8 mouse cellular contexts compared by ENCODE assay signal in the genomic region with DNA sequence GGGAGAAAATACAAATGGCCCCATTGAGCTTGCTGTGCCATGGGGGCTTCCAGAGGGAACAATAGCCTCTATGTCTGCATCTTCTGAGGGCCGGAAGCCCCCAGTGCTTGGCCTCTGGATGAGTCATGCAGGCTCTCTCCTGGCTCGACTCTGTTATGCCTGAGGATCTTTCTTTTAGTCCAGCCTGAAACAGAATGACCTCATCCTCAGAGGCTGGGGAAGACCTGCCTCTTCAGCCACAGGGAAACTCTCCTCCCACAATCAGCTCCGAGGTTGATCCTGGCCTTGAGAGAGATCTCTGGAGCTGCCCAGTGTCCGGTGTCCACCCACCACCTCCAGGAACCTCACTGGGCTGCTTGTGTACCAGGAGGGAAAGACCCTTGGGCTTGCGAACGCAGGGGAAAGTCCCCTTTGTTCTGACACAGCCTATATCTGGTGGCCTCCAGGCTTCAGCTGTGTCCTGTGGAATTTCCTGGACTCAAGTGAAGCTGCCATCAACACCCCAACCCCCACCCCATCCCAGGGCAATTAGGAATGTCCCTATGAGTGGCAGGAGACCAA.
DNase-seq lines count a peak whose midpoint lies in the region; ATAC-seq and TF ChIP-seq lines count a peak whose summit lies in the region.

No protein-coding gene starts in this region.

- peak overlapping the region; percentile 68 for H3K27ac ChIP-seq in heart, adult 2 months
- H3K27ac ChIP-seq in kidney, embryonic 15.5 days: peak overlapping the region; percentile 77

- H3K79me3 ChIP-seq in C2C12 (ENCODE audit: low read depth): no peaks in the 10 kb centered on the region

- no peak for TF ChIP-seq POLR2A in heart, adult 2 months (IDR thresholded peaks at IDR 0.05; ENCODE audit: insufficient read depth, low read depth, low read length)

- H3K9me3 ChIP-seq in kidney, embryonic 15.5 days (replicated peaks): no peaks in the 10 kb centered on the region

- no peak for TF ChIP-seq CTCF in C2C12 (IDR thresholded peaks at IDR 0.05; ENCODE audit: control insufficient read depth, insufficient read depth, insufficient read length)
- TF ChIP-seq CTCF in heart, adult 2 months (IDR thresholded peaks at IDR 0.05): no peak

- peaks cover 16% of the 10 kb centered on the region for H3K4me1 ChIP-seq in heart, adult 2 months (ENCODE audit: control insufficient read depth, insufficient read depth, low read length)
- H3K4me1 ChIP-seq in kidney, embryonic 15.5 days: peaks cover 12% of the 10 kb centered on the region

- no peaks in the 10 kb centered on the region for H3K79me2 ChIP-seq in C2C12 (ENCODE audit: control insufficient read depth, insufficient read depth)
- no peaks in the 10 kb centered on the region for H3K79me2 ChIP-seq in heart, adult 2 months (replicated peaks; ENCODE audit: control insufficient read depth, insufficient read depth, low read length)

- H3K4me3 ChIP-seq in C2C12 (ENCODE audit: insufficient read depth, poor library complexity, severe bottlenecking): no peak overlapping the region
- no peak overlapping the region for H3K4me3 ChIP-seq in heart, adult 2 months
- no peak overlapping the region for H3K4me3 ChIP-seq in kidney, embryonic 15.5 days (replicated peaks)

- peak; percentile 77 for ATAC-seq in kidney, embryonic 15.5 days (replicated peaks; ENCODE audit: low FRiP score)
- no peak for ATAC-seq in megakaryocyte-erythroid progenitor cell, adult 5-6 weeks (replicated peaks; ENCODE audit: low FRiP score, low TSS enrichment, poor library complexity, severe bottlenecking)

- no peaks in the 10 kb centered on the region for H3K27me3 ChIP-seq in C2C12 (ENCODE audit: control insufficient read depth, insufficient read depth, insufficient read length)
- H3K27me3 ChIP-seq in heart, adult 2 months (ENCODE audit: control insufficient read depth, insufficient read depth, low read length): no peaks in the 10 kb centered on the region
- H3K27me3 ChIP-seq in kidney, embryonic 15.5 days: no peaks in the 10 kb centered on the region

- intact Hi-C loops in heart, adult 2 months (cut with DNase I): loop anchor here (2.0 to 5.0 kb wide), 3 partner anchors 30 to 59 kb away; no protein-coding TSS in a partner anchor

- no peak overlapping the region for H3K9ac ChIP-seq in heart, adult 2 months (ENCODE audit: low read depth, low read length)
- no peak overlapping the region for H3K9ac ChIP-seq in kidney, embryonic 15.5 days

- WGBS in heart, adult 2 months: 21% methylated on average over 6 of the region's 6 CpGs
- WGBS in kidney, embryonic 15.5 days: 55% methylated on average over 6 of the region's 6 CpGs

- TF ChIP-seq EP300 in heart, adult 2 months (IDR thresholded peaks at IDR 0.05; ENCODE audit: insufficient read depth, low read depth, low read length): 0 out of 2 replicates have a peak, but pooled peaks have one; percentile 24

- peak; percentile 73 for DNase-seq in adrenal gland, postnatal 14 days
- peak; percentile 58 to 65 for DNase-seq in heart, adult 2 months
- DNase-seq in lung, postnatal 36 days: peak; percentile 60
- DNase-seq in urinary bladder, postnatal 36 days (ENCODE audit: low spot score in 2 of 2): no peak
- DNase-seq in cerebellum, postnatal 36 days: no peak

- no peak overlapping the region for H3ac ChIP-seq in C2C12 (ENCODE audit: control insufficient read depth, insufficient read length, low read depth)

- H3K4me2 ChIP-seq in kidney, embryonic 15.5 days: no peak overlapping the region

- no peaks in the 10 kb centered on the region for H3K36me3 ChIP-seq in C2C12 (ENCODE audit: control insufficient read depth, insufficient read depth)
- H3K36me3 ChIP-seq in heart, adult 2 months (ENCODE audit: control insufficient read depth, insufficient read depth, low read length): no peaks in the 10 kb centered on the region
- no peaks in the 10 kb centered on the region for H3K36me3 ChIP-seq in kidney, embryonic 15.5 days

TF ChIP-seq in C2C12, 6 proteins besides CTCF, POLR2A, EP300 and RAD21:
- TF ChIP-seq MAX (IDR thresholded peaks at IDR 0.05) (no peak), FOSL1 (IDR thresholded peaks at IDR 0.05; ENCODE audit: insufficient read depth, low read length, poor library complexity, severe bottlenecking) (peak; percentile 32)

Comparison
In these comparisons a context has a peak if more than half of its experiments do, and no peak if none do; other contexts are left out.
1. DNase-seq: peak in adrenal gland, postnatal 14 days (single experiment), heart, adult 2 months (2 of 2) and lung, postnatal 36 days (single experiment); none in urinary bladder, postnatal 36 days (0 of 2) and cerebellum, postnatal 36 days (0 of 2).